Mouse (Mus musculus): ENCODE data around the gene Rab33b.

Rab33b gene

DNA sequence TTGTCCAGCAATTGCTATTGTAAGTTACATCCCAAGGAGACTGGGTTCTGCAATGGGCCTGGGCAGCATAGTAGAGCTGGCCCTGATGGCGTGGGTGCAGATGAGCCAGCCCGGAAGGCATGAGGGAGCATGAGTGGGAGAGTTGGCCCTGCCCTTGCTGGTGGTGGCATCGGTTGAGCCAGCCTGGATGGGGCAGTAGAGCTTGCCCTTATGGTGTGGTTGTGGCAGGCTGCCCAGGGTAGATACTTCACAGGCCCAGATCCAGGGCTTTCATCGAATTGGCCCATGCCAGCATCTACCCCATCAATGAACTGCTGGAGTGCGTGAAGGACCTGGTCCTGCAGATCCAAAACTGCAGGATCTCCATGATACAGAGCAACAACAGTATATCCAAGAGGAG lies 28.3 kb downstream of the Rab33b start:
- in situ Hi-C loops (cut with MseI, MboI), result no loop called here

DNA sequence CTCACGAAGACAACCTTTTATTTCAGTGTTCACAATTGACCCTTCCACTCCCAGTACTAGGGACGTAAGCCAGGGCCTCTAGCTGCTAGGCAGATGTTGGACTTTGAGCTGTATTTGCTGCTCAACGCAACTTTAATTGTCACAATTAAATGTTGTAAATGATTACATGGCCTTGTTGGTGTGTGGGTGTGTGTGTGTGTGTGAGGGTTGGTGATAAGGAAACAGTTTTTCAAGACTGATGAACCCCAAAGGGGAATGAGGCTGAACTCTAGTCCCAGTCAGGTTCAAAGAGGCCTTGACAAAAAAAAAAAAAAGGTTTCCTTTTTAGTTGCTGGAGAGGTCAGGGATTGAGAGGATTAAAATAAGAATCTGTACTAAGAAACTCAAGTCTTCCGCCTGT lies 33.7 kb downstream of the Rab33b start:
- in situ Hi-C loops (cut with MseI, MboI), result no loop called here

DNA sequence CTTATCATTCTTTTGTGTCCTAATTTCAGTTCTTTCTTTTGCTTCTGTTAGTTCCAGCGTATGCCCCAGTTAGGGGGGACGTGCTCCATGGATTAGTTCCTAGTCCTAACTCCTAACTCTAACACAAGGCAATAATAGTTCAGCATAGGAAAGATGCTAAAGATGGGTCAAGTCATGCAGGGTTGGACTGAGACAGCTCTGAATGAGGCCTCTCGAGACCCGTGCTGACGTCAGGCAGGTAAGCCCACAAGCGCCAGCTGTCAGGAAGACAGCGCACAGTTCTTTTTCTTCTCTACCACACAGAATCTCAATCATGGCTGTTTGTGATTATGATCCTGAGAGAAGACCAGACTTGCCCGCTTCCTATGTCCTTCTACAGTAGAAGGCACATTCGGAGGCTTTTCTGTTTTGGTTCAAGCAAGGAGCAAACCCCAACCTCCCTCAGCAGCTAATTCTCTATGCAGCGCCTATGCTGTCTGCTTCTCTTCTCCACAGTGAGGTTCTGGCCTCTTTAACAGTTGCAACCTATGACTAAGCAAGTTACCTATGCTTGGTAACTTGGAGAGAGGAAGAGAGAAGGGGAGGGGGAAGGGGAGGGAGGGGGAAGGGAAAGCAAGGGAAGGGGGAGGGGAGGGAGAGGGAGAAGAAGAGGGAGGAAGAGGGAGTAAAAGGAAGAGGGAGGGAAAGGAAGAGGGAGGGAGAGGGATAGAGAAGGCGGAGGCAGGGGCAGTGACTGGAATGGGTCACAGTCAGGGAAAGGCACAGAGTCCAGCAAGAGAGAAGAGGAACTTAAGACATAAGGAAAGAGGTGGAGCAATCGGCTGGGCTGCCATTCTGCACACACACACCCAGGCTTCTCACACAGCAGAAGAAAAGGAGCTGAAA lies 34.4 kb downstream of the Rab33b start:
- in situ Hi-C loops (cut with MseI, MboI), result no loop called here

DNA sequence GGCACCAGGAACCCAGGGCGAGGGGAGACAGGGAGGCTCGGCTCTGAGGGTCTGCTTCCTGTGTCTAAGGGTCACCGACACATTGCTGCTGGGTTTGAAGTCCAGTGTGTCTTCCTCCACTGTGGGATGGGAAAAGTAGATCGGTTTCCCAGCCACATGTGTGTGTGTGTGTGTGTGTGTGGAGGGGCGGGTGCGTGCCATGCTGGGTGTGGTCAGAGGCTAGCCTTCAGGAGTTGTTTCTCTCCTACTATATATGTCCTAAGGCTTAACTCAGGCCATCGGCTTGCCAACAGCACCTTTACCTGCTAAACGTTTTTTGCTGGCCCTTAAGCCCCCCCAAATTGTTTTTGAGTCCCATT lies 35.0 kb downstream of the Rab33b start:
- in situ Hi-C loops (cut with MseI, MboI), result no loop called here

DNA sequence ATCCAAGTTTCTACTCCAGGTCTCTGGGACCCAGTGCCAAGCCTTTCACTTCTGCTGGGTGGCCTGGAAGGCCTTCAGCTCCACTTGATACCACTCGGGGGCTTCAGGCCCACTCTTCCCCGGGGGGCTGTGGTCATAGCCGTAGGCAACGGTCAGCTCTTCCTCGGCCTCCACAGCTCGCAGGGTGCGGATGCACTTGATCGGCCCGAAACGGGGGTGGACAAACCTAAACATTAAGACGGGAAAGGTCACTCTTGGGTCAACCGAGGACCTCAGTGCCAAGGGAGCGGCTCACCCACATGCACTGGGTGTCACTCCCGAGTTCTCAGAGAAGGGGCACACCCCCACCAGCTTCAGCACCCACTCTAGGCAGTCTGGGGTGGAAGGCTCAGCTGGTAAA lies 37.5 kb downstream of the Rab33b start:
- in situ Hi-C loops (cut with MseI, MboI), result no loop called here

DNA sequence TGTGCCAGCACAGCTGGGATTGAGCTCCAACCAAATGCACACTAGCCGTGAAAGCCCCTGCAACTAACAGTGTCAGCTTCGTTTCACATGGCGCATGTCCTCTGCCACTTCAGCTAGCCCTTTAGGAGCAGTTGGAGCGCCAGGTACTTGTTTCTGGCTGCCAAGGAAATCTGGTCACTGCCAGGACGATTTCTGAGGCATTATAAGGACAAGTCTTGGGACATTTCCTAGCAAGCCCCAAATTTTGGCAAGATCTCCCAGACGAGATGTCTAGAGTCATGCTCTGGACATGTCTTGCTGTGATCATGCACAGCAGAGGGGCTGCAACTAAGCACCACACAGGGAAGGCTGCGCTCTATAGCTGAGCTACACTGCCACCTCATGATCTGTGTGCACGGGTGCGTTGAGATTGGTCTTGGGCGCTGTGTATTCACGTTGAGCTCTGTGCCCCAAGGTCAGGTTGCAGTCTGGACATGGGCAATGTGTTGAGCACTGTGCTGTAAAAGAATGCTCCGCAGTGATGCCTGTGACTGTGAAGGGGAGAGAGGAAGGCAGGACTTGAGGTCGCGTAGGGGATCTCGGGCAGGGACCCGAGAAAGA lies 41.6 kb downstream of the Rab33b start:
- in situ Hi-C loops (cut with MseI, MboI), result no loop called here

DNA sequence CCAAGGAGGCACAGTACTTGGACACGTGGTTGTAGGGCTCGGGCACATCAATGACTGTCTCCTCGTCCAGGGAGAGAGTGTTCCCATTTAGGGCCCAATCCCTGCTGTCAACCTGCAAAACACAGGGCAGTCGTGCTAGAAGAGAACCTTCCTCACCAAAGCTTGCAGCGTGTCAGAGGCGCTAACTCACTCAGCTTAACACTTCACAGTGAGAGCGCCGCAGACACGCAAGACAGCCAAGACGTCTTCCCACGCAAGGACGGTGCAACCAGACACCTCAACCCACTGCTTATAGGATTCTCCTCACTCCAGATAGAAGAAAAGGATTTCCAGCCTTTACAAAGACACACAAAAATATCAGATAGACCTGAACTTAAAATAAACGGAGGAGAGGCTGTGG lies 43.2 kb downstream of the Rab33b start:
- in situ Hi-C loops (cut with MseI, MboI), result no loop called here

DNA sequence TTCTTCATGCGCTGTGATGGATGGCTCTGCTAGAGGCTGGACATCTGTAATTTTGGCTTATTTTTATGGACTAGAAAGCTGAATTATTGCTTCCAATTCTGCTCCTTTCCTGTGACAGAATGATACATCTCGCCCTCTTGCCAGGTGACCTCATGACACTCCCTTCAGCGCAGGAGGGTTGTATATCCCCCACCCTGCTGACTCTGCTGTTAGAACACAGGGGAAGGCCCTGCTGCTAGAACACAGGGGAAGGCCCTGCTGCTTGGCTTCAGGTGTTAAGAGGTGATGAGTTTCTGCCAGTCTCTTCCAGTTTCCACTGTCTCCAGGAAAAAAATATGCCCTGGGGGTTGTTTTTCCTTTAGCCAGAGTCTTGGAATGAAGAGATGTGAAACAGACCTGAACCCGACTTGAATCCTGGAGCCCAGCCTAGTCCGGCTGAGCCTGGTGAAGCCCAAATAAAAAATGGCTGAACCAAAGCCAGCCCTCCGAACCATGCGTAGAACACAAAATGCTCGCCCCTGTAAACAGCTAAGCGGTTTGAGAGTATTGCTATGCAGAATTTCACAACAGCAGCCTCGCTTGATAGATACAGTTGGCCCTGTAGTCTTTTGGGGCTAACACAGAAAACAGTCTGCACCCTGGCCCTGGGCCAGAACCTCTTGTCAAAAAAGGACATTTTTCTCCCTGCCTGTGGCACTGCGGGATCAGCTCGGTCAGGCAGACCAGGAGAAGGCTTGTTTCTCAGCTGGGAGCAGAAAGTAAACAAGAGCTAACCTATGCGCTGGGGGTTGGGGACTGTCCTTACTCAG lies 48.0 kb downstream of the Rab33b start:
- in situ Hi-C loops (cut with MseI, MboI), result no loop called here

DNA sequence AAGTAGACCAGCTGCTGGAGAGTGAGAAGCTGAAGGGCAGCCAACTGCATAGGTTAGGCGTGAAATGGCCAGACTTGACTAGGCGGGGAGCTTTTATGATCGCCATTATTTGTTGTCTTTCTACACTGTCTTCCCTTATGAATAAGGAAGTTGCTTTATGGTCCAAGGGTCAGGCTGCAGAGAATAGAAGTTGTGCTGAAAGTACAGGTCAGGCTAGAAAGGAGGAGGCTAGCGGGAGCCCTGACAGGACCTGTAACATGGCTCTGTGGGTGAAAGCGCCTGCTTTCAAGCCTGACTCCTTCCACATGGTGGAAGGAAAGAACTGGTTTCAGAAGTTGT lies 48.5 kb downstream of the Rab33b start:
- in situ Hi-C loops (cut with MseI, MboI), result no loop called here

DNA sequence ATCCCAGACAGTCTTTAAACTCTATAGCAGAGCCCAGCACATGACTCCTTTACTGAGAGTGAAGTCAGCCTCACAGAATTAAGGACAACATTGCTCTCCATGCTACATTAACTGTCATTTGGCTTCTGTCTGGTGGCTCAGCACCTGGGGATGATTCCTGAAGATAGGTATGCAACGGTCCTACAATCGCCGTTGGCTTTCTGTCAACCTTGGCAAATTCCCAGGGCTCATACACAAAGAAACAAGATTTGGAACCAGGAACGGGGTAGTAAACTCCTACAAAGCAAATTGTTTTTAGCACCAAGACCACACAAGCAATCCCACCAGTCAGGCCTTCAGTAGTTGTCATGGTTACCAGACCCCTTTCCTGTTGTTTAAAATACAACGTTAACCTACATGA lies 49.9 kb downstream of the Rab33b start:
- in situ Hi-C loops (cut with MseI, MboI), result no loop called here

DNA sequence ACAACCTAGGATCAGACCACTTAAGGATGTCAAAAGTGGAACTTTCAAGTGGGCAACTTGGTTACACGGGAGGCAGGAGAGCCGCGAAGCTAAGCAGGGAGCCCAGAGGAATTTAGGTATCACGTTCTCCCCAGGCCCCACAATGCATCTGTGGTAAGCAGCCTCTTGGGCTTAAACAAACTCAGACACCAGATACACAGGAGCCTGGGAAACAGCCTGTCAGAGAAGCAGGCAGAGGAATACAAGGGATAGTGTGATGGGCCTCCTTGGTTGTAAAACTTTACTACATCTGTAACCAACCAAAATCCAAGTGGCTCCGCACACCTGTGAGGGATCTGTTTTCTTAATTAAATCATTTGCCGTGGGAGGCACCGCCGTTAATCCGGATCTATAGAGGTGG lies 50.3 kb downstream of the Rab33b start:
- in situ Hi-C loops (cut with MseI, MboI), result no loop called here

DNA sequence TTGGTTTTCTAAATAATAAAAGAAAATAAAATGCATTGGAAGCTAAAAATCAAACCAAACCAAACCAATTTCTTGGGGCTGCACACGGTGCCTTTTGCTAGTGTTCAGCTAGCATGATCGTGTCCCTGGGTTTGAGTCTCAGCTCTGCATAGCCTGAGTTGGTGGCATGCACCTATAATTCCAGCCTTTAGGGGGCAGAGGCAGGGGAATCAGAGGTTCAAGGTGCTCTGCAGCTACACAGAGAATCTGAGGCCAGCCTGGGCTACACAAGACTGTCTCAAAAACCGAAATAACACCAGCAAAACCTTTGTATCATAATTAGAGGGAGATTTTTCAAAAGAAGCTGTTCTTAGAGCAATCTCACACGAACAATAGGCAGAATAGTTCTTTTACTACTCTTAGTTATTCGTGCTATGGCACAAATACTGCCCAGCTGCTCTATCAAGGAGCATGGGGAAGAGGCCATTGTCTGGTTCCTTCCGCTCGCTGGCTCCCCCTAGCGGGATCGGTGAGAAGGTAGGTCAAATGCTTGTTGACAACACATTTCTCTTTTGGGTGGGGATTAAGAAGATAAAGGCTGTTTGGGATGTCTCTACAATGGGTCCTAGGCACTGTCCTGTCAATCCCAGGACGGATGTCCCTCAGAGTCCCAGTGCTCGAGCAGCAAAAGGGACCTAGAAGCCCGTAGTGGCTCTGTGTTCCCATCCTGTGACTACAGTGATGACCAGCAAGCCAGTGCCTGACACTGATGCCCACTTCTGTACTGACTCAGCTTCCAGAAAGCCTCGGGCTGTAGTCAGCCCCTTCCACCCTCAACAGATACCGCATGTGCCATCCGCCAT lies 56.1 kb downstream of the Rab33b start:
- in situ Hi-C loops (cut with MseI, MboI), result no loop called here

DNA sequence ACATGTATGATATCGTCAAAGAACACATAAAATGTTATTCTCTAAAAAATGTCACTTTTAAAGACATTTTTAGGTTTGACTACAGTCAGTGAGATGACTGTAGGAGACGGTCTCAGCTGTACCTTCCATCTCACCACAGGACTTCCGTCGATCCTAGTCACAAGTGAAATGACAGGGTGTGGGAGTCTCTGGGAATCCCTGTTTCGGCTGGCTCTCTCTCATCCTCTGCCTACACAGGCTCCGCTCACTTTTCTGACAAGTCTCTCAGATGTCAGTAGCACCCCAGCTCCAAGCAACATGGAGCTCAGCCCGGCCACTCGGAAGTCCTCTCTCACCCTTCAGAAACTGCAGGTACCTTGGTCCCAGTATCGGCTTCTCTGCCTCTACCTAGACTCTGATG lies 56.9 kb downstream of the Rab33b start:
- in situ Hi-C loops (cut with MseI, MboI), result no loop called here

DNA sequence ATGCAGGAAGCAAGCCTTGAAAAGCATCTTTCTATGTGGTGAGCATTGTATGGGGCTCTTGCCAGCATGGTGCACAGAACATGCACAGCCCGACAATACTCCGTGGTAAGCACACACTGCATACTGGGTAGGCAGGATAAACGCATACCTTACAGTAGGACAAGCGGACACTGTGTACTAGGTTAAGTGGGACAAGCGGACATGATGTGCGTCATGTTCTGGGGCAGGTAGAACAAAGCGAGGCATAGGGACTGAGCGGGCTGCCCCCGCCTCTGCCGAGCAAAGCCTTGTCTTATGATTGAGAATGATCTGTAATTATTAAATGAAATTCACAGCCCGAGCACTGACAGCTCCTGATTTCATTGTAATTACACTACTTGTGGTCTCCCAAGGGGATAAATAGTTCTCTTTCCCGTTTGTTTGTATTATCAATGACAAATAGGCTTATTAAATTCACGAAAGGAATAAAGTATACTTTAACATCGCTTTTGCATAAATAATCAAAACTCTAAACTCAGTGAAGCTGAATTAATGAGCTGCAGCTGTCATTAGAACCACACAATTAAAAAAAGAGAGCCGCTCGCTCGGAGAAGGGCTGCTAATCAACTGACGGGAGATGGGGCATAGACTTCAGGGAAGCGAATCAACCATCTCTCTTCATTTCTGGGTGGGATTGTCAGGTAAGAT lies 60.9 kb downstream of the Rab33b start:
- in situ Hi-C loops (cut with MseI, MboI), result no loop called here

All from mouse trophoblast stem cell (cell line).